Mouse (Mus musculus) liver (tissue): ENCODE measurements around the gene Bhlhb9.
"Not testable (repeated sequence)": the region's sequence is repeated elsewhere in the genome, so short reads cannot be mapped to it uniquely, and the experiment has no call there.

Experiments
- DNase-seq: peaks from one replicate; pipeline ENCODE4 v3.0.0-alpha.2; 2020; ENCODE audit warnings: mixed read lengths

Bhlhb9 gene

DNA sequence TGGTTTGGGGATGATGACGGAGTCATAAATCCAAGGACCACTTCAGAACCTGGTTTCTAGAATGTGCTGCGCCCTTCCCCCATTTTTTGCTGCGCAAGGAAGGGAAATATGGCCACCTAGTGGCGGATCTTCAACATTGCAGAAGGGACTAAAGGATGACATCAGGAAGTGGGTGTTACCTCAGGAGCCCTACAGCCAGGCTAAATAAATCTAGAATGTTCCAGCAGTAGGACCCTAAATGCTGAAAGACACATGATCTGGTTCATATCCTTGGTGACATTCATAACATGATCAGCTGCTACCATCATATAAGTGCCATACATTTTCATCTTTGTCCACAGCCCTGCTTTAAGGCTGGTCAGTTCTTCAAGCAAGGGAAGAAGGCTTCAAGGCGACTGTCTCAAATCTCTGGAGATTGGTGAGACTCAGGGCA, at the start of gene Bhlhb9:
Gene Bhlhb9 (plus strand): TSS at position 383 of the 433 bp plus-strand sequence.
- DNase-seq = peak; percentile 36

DNA sequence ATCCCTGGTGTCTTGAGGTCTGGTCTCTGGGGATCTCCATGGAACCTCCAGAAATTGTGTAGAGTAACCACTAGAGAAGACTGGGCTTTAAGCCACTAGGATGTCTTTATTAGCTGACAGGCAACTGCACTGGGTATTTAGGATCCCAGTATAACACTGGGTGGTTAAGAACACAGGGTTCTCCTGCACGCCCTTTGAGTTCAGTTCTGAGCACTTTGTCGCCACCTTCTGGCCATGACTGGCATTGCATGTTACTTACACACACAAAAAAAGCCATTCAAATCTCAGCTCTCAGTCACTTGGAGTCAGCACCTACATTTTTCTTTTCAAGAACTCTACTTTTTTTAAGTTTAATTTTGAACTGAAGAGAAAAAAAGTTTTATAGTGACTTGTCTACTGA, 44.6 kb upstream of the Bhlhb9 start:
- DNase-seq = peak; percentile 71

DNA sequence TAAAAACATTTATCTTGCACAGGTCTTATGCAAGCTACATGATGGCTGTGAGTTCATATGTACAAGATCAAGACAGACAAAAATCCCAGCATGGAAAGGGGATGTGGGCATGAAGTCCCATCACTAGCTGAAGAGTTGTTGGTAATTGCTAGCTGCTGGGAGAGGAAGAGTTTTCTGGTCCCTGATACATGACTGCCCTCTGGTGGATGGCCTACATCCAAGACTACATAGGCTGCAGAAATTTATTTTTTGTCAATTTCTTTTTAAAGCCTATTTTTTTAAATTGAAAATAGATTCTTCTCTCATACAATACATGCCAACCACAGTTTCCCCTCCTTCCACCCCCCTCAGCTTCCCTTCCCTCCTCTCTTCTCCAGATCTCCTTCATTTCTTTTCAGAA, 35.7 kb upstream of the Bhlhb9 start:
- peak; percentile 5 for DNase-seq

DNA sequence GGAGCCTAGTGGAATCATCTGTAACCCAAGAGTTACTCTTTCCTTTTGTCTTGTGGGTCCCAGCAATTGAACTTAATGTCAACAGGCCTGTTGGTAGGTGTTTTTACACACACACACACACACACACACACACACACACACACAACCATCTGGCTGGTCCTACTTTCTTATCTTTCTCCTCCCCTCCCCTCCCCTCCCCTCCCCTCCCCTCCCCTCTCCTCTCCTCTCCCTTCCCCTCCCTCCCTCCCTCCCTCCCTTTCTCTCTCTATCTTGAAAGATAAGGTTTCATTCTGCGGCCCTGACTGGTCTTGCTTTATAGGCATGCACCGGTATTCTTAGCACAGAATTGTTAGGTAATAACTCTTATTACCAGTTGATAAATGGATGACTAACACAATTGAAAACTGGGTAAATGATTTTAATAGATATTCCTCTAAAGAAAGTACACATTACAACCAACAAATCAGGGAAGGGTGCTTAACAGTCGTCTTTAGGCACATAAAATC, 29.3 kb upstream of the Bhlhb9 start:
- DNase-seq = peak; percentile 3

DNA sequence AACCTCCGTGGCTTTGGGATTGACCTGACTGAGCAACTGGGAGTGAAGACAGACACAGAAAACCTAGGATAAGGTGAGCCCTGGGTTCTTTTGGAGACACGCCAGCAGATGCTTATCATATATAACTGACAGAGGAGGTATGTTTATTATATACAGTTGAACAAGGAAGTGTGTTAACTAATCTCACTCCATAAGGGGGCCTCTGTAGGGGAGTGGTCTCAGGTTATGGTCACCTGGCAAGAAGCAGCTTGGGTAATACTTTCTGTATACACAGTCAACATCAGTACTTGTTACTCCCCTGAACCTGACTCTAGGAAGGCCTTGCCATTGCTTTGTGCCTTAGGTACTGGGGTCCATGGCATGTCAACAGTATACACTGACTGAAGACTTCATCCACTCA, 28.8 kb upstream of the Bhlhb9 start:
- DNase-seq = no peak

DNA sequence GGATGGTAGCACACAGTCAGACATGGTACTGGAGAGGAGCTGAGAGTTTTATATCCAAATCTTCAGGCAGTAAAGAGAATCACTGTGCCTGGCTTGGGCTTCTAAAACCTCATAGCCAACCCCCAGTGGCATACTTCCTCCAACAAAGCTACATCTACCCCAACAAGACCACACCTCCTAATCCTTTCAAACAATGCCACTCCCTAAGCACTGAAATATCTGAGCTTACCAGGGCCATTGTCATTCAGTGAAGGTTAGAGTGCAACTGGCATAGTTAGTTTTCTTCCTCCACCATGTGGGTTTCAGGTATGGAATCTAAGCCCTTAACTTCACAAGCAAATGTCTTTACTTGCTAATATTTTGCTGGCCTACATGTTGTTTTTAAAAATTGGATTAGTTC, 5.9 kb upstream of the Bhlhb9 start:
- DNase-seq = no peak

DNA sequence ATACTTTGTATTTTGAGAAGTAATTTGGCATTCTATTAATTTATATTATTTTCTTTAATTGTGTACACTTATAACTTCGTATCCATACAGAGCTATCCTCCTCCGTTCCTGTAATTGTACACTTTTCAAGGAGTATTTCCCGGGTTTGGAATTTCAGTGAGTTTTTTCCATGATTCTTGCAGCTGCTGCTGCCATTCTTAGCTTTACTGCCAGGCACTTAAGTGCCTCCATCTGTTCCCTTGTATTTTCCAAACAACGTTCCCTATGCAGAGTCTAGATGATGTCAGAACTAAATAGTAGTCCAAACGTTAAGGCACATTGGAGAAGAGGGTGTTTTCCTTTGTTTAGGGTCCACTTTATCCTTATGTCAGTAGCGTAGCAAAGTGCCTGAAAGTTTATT, 5.1 kb upstream of the Bhlhb9 start:
- DNase-seq = no peak

DNA sequence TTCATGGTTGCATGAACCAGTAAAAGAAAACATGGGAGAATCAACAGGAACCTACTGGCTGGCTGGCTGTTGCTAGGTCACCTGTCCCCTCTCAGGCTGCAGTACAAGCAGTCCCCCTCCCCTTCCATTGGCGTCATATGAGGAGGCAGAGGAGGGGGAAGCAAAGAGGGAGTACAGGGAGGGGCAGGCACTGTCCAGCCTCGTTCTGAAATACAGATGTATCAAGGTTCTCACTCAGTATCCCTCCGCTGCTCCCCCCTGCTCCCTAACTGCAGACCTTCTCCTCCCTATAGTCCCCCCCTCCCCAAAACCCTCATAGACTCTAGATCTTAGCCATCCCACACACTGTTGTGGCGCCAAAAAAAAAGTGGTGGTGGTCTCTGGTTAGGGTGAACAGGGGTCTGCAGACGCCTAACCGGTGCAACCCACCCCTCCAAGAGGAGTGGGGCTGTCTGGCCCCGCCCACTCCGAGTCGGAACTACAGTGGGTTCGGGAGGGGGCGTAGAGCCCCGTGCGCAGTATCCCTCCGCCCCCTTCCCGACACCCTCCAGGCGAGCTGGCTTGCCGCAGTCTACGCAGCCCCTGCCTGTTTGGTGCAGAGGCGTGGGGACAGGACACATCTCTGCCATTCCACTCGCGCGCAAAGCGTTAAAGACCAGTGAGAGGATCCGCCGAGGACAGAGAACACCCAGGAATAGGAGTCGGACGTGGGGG, 1.6 kb upstream of the Bhlhb9 start:
- DNase-seq = peak; percentile 55

DNA sequence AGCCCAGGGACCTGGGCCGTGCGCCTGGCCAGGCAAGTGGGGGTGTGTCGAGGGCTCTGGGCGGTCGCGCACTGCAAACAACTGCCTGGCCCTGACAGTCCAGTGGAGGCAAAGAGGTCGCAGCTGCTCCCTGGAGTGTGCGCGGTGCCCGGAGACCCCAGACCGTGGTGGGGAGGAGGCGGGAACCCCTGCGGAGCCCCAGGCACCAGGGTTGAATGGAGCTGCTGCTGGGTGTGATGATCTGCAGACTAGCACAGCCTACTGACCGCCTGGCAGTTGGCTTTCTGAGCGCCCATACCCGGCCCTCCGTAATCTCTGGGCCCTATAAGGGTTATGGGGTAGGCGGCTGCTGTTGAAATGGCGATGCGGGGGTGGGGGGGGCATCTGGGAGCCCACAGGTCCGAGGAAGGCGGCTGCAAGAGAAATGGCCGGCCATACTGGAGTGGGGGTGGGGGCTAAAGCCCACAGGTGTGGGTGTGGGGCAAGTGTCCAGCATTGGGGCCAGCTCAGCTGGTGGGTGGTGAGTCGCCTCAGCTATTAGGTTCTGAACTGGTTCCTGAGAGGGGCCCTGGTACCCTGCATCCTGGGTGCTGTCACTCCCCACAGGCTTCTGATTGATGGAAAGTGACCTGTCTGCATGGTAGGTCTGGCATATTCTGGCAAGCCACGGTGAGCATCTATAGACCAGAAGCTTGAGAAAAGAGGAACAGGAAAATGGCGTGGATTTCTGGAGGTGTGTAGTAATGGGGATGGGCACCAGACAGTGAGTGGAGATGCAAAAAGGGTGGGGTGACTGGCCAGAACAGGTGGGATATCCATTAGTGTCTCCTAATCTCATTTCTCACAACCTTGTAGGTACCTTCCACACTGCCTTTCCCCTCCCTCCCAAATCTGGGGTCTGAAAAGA, 836 bp upstream of the Bhlhb9 start:
- not testable (repeated sequence) for DNase-seq

DNA sequence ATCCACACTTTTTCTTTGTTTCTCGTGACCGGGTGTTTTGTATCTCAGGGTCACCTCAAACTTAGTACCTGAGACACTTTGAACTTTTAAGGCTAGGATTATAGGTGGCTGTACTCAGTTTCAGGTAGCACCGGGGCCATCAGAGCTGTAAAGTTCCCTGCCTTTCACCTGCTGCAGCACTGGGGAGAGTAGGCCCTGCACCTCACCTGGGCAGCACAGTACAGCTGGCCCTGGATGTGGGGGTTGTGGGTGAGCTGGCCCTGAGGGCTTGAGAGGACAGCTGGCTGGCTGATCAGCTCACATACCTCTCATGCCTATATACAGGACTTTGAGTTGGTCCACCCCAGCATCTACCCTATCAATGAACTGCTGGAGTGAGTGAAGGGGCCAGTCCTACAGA, 6.8 kb downstream of the Bhlhb9 start:
- no peak for DNase-seq

DNA sequence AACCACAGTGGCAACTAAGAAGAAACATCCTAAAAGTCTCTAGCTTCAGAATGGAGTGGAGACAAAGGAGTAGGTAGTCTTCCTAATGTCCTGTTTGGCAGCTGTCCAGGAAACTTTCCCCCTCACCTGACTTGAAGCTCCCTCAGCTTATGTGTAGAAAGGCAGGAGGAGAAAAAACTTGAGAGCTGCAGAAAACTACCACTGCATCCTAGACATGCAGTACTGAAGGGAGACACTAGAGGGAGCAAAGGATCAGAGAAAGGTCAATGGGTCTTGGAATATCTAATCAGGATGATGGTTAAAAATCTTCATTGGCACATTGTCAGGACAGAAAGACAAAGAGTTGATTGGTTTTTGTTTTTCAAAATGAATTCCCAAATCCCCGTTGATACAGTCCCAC, 8.4 kb downstream of the Bhlhb9 start:
- no peak for DNase-seq

DNA sequence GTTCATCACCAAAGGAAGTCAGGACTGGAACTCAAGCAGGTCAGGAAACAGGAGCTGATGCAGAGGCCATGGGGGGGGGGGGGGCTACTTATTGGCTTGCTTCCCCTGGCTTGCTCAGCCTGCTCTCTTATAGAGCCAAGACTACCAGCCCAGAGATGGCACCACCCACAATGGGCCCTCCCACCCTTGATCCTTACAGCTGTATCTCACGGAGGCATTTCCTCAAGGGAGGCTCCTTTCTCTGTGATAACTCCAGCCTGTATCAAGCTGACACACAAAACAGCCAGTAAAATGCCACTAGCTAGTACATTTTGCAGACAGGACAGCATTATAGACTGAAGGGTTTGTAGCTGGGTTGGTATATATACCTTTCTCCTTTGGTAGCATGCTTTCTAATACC, 38.5 kb downstream of the Bhlhb9 start:
- not testable (repeated sequence) for DNase-seq

DNA sequence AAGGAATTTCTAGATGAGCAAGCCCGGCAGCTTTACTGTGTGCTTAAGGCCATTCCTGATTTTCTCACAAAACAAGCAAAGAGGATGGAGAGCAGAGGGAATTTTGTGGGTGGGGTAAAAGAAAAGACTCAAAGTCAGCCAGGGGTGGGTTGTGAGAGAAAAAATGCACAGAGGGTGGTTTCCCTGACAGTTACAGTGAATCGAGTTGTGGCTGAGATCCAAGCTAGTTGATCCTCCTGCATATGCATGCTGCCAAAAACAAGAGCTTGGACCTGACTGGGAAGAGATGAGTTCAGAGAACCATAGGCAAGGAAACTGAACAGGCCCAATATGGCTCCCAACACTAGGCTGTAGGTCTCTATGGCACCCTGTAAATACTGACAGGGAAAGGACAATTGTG, 40.5 kb downstream of the Bhlhb9 start:
- no peak for DNase-seq

DNA sequence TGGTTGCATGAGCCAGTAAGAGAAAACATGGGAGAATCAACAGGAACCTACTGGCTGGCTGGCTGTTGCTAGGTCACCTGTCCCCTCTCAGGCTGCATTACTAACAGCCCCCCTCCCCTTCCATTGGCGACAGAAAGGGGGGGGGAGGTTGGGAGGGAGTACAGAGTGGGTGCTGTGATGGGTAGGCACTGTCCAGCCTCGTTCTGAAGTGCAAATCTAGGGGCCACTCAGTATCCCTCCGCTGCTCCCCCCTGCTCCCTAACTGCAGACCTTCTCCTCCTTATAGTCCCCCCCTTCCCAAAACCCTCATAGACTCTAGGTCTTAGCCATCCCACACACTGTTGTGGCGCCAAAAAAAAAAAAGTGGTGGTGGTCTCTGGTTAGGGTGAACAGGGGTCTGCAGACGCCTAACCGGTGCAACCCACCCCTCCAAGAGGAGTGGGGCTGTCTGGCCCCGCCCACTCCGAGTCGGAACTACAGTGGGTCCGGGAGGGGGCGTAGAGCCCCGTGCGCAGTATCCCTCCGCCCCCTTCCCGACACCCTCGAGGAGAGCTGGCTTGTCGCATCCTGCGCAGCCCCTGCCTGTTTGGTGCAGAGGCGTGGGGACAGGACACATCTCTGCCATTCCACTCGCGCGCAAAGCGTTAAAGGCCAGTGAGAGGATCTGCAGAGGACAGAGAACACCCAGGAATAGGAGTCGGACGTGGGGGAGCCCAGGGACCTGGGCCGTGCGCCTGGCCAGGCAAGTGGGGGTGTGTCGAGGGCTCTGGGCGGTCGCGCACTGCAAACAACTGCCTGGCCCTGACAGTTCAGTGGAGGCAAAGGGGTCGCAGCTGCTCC, 41.3 kb downstream of the Bhlhb9 start, which contains the start of gene Gprasp2:
Gene Gprasp2 (plus strand): TSS at position 514 of the 840 bp plus-strand sequence.
- DNase-seq = peak; percentile 30

DNA sequence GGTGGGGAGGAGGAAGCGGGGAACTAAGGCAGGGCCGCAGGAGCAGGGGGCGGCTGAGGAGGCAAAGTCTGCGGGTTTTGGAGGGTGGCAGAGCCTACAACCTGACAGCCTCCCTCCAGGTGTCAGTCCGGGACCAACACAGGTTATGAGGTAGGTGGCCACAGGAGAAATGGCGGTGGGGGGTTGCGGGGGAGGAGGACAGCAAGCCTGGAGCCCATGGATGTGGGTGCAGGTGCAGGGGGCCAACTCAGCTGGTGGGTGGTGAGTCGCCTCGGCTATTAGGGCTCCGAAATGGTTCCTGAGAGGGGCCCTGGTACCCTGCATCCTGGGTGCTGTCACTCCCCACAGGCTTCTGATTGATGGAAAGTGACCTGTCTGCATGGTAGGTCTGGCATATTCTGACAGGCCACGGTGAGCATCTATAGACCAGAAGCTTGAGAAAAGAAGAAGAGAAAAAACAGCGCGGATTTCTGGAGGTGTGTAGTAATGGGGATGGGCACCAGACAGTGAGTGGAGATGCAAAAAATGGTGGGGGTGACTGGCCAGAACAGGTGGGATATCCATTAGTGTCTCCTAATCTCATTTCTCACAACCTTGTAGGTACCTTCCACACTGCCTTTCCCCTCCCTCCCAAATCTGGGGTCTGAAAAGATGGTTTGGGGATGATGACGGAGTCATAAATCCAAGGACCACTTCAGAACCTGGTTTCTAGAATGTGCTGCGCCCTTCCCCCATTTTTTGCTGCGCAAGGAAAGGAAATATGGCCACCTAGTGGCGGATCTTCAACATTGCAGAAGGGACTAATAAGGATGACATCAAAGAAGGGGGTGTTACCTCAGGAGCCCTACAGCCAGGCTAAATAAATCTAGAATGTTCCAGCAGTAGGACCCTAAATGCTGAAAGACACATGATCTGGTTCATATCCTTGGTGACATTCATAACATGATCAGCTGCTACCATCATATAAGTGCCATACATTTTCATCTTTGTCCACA, 42.3 kb downstream of the Bhlhb9 start:
- DNase-seq = peak; percentile 12

DNA sequence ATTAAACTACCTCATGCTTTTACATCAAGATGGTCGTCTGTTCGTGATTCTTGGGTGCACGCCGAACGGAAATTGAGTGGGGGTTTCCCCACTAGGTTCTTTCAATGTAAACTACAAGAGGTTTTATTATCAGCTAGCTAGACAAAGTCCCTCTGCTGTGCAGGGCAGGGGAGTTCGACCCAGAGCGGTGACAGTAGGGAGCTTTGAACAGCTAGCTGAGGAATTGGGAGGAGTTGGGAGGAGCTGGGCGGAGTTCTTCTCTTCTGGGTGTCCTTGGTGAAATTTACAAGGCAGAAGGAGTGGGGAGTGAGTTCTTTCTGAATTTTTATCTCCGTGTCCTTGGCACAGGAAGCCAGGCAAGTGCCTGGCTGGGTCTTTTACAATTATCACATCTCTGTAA, 69.4 kb downstream of the Bhlhb9 start:
- not testable (repeated sequence) for DNase-seq

DNA sequence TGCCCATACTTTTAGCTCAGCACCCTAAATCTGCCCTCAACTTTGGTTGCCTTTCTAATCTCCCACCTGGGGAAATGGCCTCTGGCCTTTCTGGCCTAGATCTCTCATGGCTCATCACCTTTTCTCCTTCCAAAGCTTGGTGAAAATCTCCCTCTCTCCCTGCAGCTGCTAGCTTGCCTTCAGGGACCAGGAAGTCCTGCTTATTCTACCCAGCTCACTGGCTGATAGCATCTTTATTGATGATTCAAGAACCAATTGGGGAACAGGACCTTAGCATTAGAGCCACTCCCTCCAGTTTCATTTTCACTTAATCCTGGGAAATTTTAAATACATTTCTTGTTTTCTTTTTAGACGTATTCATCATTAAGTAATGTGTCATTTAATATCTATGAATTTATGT, 79.3 kb downstream of the Bhlhb9 start:
- no peak for DNase-seq

DNA sequence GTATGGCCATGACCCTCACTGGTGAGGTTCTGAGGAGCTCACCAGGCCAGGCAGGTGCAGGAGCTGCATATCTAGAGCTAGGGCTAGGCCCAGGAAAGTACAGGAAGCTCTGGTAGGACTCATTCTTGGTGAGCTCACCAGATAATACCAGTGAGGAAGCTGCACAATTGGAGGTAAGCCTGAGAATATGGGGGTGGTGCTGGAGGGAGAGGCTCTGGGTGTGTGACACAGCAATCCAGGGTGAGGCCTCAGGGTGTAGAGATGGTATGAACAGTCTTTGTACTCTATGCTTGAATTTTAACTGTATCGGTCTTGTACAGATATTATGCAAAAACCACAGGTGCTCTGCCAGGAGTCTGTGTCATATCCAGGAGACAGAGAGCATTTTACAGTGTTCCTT, 82.2 kb downstream of the Bhlhb9 start:
- DNase-seq = no peak

DNA sequence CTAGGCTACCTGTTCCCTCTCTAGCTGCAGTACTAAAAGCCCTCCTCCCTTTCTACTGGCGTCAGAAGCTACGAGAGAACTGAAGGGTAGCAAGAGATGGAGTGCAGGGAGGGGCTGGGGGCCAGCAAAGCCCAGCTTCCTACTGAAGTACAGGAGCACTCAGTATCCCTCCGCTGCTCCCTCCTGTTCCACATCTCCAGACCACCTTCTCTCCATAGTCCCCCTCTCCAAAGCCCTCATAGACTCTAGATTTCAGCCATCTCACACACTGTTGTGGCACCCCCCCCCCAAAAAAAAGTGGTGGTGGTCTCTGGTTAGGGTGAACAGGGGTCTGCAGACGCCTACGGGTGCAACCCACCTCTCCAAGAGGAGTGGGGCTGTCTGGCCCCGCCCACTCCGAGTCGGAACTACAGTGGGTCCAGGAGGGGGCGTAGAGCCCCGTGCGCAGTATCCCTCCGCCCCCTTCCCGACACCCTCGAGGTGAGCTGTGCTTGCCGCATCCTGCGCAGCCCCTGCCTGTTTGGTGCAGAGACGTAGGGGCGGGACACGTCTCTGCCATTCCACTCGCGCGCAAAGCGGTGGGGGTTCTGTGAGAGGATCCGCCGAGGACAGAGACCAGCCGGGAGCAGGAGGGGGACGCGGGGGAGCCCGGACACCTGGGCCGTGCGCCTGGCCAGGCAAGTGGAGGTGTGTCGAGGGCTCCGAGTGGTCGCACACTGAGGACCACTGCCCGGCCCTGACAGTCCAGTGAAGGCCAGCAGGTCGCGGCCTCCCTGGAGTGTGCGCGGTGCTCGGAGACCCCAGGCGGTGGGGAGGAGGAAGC, 88.2 kb downstream of the Bhlhb9 start:
- peak; percentile 74 for DNase-seq

DNA sequence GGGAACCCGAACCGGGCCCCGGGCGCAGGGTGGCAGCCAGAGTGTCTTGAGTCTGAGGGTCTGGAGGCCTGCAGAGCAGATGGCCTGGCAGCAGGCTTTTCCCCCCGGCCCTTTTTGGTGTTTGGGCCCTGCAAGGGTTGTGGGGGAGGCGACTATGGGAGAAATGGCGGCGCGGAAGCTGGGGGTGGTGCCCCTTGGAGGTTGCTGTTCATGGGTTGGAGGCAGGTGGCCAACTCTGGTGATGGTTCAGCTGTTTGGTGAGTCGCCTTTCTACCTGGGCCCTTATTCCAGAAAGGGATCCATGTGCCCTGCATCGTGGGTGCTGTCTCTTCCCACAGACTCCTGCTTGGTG, 88.8 kb downstream of the Bhlhb9 start:
- peak; percentile 15 for DNase-seq

DNA sequence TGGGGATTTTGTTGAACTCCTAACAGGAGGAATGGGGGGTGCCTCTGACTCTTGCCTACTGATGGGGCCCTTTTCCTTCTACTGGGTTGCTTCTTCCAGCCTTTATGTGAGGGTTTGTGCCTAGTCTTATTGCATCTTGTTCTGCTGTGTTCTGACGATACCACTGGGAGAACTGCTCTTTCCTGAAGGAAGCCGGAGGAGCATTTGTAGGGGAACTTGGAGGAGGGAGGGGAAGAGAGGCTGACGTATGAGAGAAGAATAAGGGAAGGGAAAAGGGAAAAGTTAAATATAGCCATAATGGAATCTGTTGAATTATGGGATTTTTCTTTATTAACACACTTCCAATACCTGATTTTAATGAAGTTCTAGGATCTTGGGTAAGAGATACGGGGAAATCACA, 119.2 kb downstream of the Bhlhb9 start:
- DNase-seq = no peak
